ENCODE assay signal across 22 mouse cellular contexts in the genomic region with DNA sequence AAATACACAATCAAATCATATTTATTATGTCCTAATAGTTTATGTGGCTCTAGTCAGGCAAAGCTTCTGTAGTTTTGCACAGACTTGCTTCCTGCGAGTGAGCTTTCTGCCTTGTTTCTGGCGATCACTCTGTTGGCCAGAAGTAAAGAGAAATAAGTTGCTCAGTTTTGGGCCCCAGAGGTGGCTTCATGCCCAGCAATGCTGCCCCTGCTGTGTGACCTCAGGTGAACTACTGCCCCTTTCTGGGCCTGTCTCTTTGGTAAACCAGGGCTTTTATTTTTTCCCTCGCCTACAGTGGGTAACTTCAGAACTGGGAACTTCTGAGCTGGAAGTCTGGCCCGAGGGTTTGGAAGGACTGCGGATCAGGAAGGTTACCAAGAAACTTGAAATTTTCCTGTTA. TPM values are rescaled to one million over a fixed set of nuclear protein-coding genes. Genes with fewer than 3 reads are reported as not detected.
DNase-seq lines count a peak whose midpoint lies in the region; ATAC-seq and TF ChIP-seq lines count a peak whose summit lies in the region.
"Had no signal": no experiment of that assay in that cellular context is flagged by ENCODE, and none has a peak within 500 bp of the region (broad histone marks: within the 10 kb centered on the region; RNA-seq: fewer than 3 reads in every experiment).

No protein-coding gene starts in this region.

- intact Hi-C loops in heart, adult 2 months (cut with DNase I), result no loop called here
- intact Hi-C loops in heart, postnatal 25 days (cut with DNase I), result no loop called here

- no peak for TF ChIP-seq POLR2A in heart, adult 2 months (IDR thresholded peaks at IDR 0.05; ENCODE audit: insufficient read depth, low read depth, low read length)
- TF ChIP-seq POLR2A in olfactory bulb, adult 2 months (IDR thresholded peaks at IDR 0.05; ENCODE audit: insufficient read depth, low read depth, low read length), result no peak

- H3K27me3 ChIP-seq in heart, adult 2 months (ENCODE audit: control insufficient read depth, insufficient read depth, low read length), result no peaks in the 10 kb centered on the region
- H3K27me3 ChIP-seq in kidney, postnatal 0 days (ENCODE audit: insufficient read depth, low read length), result no peaks in the 10 kb centered on the region
- H3K27me3 ChIP-seq in neural tube, embryonic 13.5 days, result peaks cover 4% of the 10 kb centered on the region; the same call in 1 of the 2 replicates
- H3K27me3 ChIP-seq: CH12.LX; embryonic facial prominence, embryonic 13.5 days; limb, embryonic 12.5 days; lung, embryonic 15.5 days had no signal

- peak overlapping the region; percentile 72 for H3K27ac ChIP-seq in heart, adult 2 months
- peak overlapping the region; percentile 47; the same call in 1 of the 2 replicates for H3K27ac ChIP-seq in kidney, postnatal 0 days
- 0 out of 2 replicates have a peak overlapping the region, but pooled peaks have one; percentile 18 for H3K27ac ChIP-seq in neural tube, embryonic 13.5 days (replicated peaks)
- peak overlapping the region; percentile 31; the same call in 1 of the 2 replicates for H3K27ac ChIP-seq in olfactory bulb, adult 2 months (ENCODE audit: insufficient read depth, low read depth, low read length)
- H3K27ac ChIP-seq: embryonic facial prominence, embryonic 13.5 days; limb, embryonic 12.5 days; liver, embryonic 14.5 days; lung, embryonic 15.5 days; midbrain, embryonic 12.5 days had no signal

- H3K4me2 ChIP-seq in kidney, postnatal 0 days (ENCODE audit: low read length), result no peak overlapping the region
- H3K4me2 ChIP-seq in neural tube, embryonic 13.5 days, result no peak overlapping the region
- H3K4me2 ChIP-seq: embryonic facial prominence, embryonic 13.5 days; limb, embryonic 12.5 days; lung, embryonic 15.5 days; midbrain, embryonic 12.5 days had no signal

- TF ChIP-seq CTCF in heart, adult 2 months (IDR thresholded peaks at IDR 0.05), result no peak
- TF ChIP-seq CTCF in kidney, postnatal 0 days (IDR thresholded peaks at IDR 0.05; ENCODE audit: low read depth), result no peak
- TF ChIP-seq CTCF in olfactory bulb, adult 2 months (IDR thresholded peaks at IDR 0.05; ENCODE audit: insufficient read depth, low read depth, low read length), result no peak

- no peak overlapping the region for H3K4me3 ChIP-seq in heart, adult 2 months
- H3K4me3 ChIP-seq in kidney, postnatal 0 days (replicated peaks; ENCODE audit: low read depth, low read length), result no peak overlapping the region
- no peak overlapping the region for H3K4me3 ChIP-seq in neural tube, embryonic 13.5 days
- no peak overlapping the region for H3K4me3 ChIP-seq in olfactory bulb, adult 2 months (ENCODE audit: insufficient read depth, low read depth, low read length)
- H3K4me3 ChIP-seq: embryonic facial prominence, embryonic 13.5 days; limb, embryonic 12.5 days; lung, embryonic 15.5 days; midbrain, embryonic 12.5 days had no signal

- H3K36me3 ChIP-seq in heart, adult 2 months (ENCODE audit: control insufficient read depth, insufficient read depth, low read length), result peaks cover 5% of the 10 kb centered on the region; the same call in 1 of the 2 replicates
- no peaks in the 10 kb centered on the region for H3K36me3 ChIP-seq in kidney, postnatal 0 days (ENCODE audit: insufficient read depth, low read length)
- H3K36me3 ChIP-seq in neural tube, embryonic 13.5 days, result no peaks in the 10 kb centered on the region
- H3K36me3 ChIP-seq: embryonic facial prominence, embryonic 13.5 days; limb, embryonic 12.5 days; lung, embryonic 15.5 days; midbrain, embryonic 12.5 days had no signal

- H3K4me1 ChIP-seq in heart, adult 2 months (ENCODE audit: control insufficient read depth, insufficient read depth, low read length), result peaks cover 8% of the 10 kb centered on the region
- no peaks in the 10 kb centered on the region; the same call in 1 of the 2 replicates for H3K4me1 ChIP-seq in kidney, postnatal 0 days (replicated peaks; ENCODE audit: insufficient read depth, low read length)
- peaks cover 44% of the 10 kb centered on the region for H3K4me1 ChIP-seq in neural tube, embryonic 13.5 days (replicated peaks)
- H3K4me1 ChIP-seq in olfactory bulb, adult 2 months (ENCODE audit: control insufficient read depth, insufficient read depth, low read length), result peaks cover 39% of the 10 kb centered on the region
- H3K4me1 ChIP-seq: lung, embryonic 15.5 days had no signal

- 62% methylated on average over 5 of the region's 5 CpGs for WGBS in heart, adult 2 months
- WGBS in kidney, postnatal 0 days, result 76% methylated on average over 5 of the region's 5 CpGs
- 80% methylated on average over 5 of the region's 5 CpGs for WGBS in neural tube, embryonic 13.5 days
- 51% methylated on average over 5 of the region's 5 CpGs for WGBS in olfactory bulb, adult 2 months

- no peak overlapping the region for H3K9ac ChIP-seq in heart, adult 2 months (ENCODE audit: low read depth, low read length)
- H3K9ac ChIP-seq in kidney, postnatal 0 days (ENCODE audit: low read depth, low read length), result no peak overlapping the region
- H3K9ac ChIP-seq in neural tube, embryonic 13.5 days, result no peak overlapping the region
- H3K9ac ChIP-seq: embryonic facial prominence, embryonic 13.5 days; limb, embryonic 12.5 days; liver, embryonic 14.5 days; lung, embryonic 15.5 days; midbrain, embryonic 12.5 days had no signal

- DNase-seq in heart, adult 2 months, result no peak
- DNase-seq in heart, postnatal 25 days (ENCODE audit: low spot score), result no peak
- DNase-seq in kidney, postnatal 0 days (ENCODE audit: low spot score), result no peak
- DNase-seq in kidney, adult 11 months, result no peak
- no peak for DNase-seq in neural tube, embryonic 10.5 days (ENCODE audit: extremely low spot score, low spot score)
- DNase-seq in urinary bladder, adult 18-20 months (ENCODE audit: low spot score in 2 of 2), result no peak
- DNase-seq: cerebellum, adult 9-11 months; gastrocnemius, postnatal 10 days; heart, postnatal 14 days; kidney, adult 8-10 months; kidney, postnatal 36 days; layer of hippocampus, adult 9-11 months; lung, postnatal 4 days; retina, postnatal 1 day had no signal

- H3K79me2 ChIP-seq in heart, adult 2 months (replicated peaks; ENCODE audit: control insufficient read depth, insufficient read depth, low read length), result no peaks in the 10 kb centered on the region

- no peak for ATAC-seq in kidney, postnatal 0 days (replicated peaks; ENCODE audit: low FRiP score, low read depth)
- ATAC-seq in neural tube, embryonic 13.5 days (ENCODE audit: low read depth), result no peak

- no peaks in the 10 kb centered on the region for H3K9me3 ChIP-seq in kidney, postnatal 0 days (replicated peaks; ENCODE audit: low read length)
- no peaks in the 10 kb centered on the region for H3K9me3 ChIP-seq in neural tube, embryonic 13.5 days
- H3K9me3 ChIP-seq: embryonic facial prominence, embryonic 13.5 days; limb, embryonic 12.5 days; lung, embryonic 15.5 days; midbrain, embryonic 12.5 days had no signal

- no peak for TF ChIP-seq EP300 in heart, adult 2 months (IDR thresholded peaks at IDR 0.05; ENCODE audit: insufficient read depth, low read depth, low read length)

RNA-seq across cellular contexts. Expression of gene Cpne2, which starts 16.3 kb away (rescaled TPM):
- total RNA-seq in heart, adult 2 months (2021), result 1 to 10 TPM; 3.4 to 3.9 TPM
- polyA plus RNA-seq in heart, adult 2 months (2012; rRNA removed), result 8.3 and 14.1 TPM in 2 replicates
- 1 to 10 TPM; 3.5 to 5.1 TPM for total RNA-seq in heart, postnatal 25 days (2021)
- polyA plus RNA-seq in kidney, postnatal 0 days (2015; fragmentation: Nextera tagmentation; extraction: Ambion mirVana), result 11.4 and 12.9 TPM in 2 replicates
- 21.1 and 22.0 TPM in 2 replicates for polyA plus RNA-seq in neural tube, embryonic 13.5 days (2015; fragmentation: Nextera tagmentation; extraction: Ambion mirVana)
- not detected in 2 replicates for polyA plus RNA-seq in olfactory bulb, adult 2 months (2012; ENCODE audit: insufficient read depth, insufficient read length, low replicate concordance, missing spikeins)

RNA-seq across cellular contexts. Expression of gene Rspry1, which starts 52.7 kb away (rescaled TPM):
- 10 to 100 TPM; 10.1 to 10.6 TPM for total RNA-seq in heart, adult 2 months (2021)
- polyA plus RNA-seq in heart, adult 2 months (2012; rRNA removed), result 3.8 and 7.9 TPM in 2 replicates
- total RNA-seq in heart, postnatal 25 days (2021), result 10 to 100 TPM; 11.2 to 12.4 TPM
- 31.0 and 33.1 TPM in 2 replicates for polyA plus RNA-seq in kidney, postnatal 0 days (2015; fragmentation: Nextera tagmentation; extraction: Ambion mirVana)
- 54.0 and 54.1 TPM in 2 replicates for polyA plus RNA-seq in neural tube, embryonic 13.5 days (2015; fragmentation: Nextera tagmentation; extraction: Ambion mirVana)
- polyA plus RNA-seq in olfactory bulb, adult 2 months (2012; ENCODE audit: insufficient read depth, insufficient read length, low replicate concordance, missing spikeins), result 135 TPM in 1 of 2 replicates, not detected in the other

RNA-seq across cellular contexts. Expression of gene Fam192a, which starts 52.8 kb away (rescaled TPM):
- total RNA-seq in heart, adult 2 months (2021), result 10 to 100 TPM; 18.6 to 20.3 TPM
- 13.7 and 17.5 TPM in 2 replicates for polyA plus RNA-seq in heart, adult 2 months (2012; rRNA removed)
- 10 to 100 TPM; 18.4 to 20.5 TPM for total RNA-seq in heart, postnatal 25 days (2021)
- polyA plus RNA-seq in kidney, postnatal 0 days (2015; fragmentation: Nextera tagmentation; extraction: Ambion mirVana), result 64.1 and 72.0 TPM in 2 replicates
- 80.5 and 97.9 TPM in 2 replicates for polyA plus RNA-seq in neural tube, embryonic 13.5 days (2015; fragmentation: Nextera tagmentation; extraction: Ambion mirVana)
- polyA plus RNA-seq in olfactory bulb, adult 2 months (2012; ENCODE audit: insufficient read depth, insufficient read length, low replicate concordance, missing spikeins), result 692 TPM in 1 of 2 replicates, not detected in the other

Comparison
In these comparisons a context has a peak if more than half of its experiments do, and no peak if none do; other contexts are left out.
1. H3K27ac ChIP-seq: peak in every context shown above with its lines; median percentile 72 in heart, adult 2 months; 47 in kidney, postnatal 0 days; 31 in olfactory bulb, adult 2 months; 18 in neural tube, embryonic 13.5 days.